Mouse (Mus musculus) T-helper 2 cell (primary cell): ENCODE measurements around the gene Gm17720.

Experiments used
- in situ Hi-C: fragments of 300-600 bp; cut with MboI, MseI; formaldehyde crosslinking; loops from one replicate; pipeline ENCODE4 v1.15.1; 2025; ENCODE audit warnings: high pct_unique_total_duplicates

Gene Gm17720

DNA sequence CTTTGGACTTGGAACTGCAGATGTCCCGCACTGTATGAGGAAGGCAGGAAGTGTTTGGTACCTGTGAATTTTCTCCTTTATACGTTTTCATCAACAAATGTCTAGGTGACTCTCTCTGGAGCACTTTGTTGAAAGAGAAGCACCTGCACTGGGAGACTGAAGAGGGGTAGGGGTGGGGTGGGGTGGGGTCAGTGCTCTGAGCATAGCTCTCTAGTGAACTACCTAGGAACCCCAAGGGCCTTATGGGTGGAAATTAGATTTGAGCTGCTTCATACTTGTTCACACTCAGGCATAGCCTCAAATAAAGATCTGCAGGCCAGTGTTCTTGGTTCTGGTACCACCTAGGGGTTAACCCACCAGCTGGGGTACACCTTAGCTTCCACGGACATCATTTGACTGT, at the start of gene Gm17720:
Gene Gm17720 (minus strand): TSS at position 101 of the 400 bp plus-strand sequence.
- in situ Hi-C loops, result no loop called here

DNA sequence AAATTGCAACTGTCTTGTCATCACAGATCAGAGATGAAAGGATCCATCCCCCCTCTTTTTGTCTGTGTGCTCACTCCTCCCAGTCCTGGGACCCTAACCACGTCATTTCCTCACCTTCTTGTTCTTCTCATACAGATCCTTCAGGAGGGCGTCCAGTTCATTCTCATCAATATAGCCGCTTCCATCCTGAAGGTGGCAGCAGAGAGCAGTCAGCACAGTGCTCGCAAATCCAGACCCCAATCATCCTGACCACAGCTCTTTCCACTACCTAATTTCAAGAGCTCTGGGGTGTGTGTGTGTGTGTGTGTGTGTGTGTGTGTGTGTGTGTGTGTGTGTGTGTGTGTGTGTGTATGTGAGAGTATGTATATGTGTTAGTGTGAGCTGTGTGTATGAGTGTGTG, 43.0 kb upstream of the Gm17720 start:
- in situ Hi-C loops, result loop anchor here (25.0 kb wide), 1 partner anchor 342 kb away; no protein-coding TSS in a partner anchor

DNA sequence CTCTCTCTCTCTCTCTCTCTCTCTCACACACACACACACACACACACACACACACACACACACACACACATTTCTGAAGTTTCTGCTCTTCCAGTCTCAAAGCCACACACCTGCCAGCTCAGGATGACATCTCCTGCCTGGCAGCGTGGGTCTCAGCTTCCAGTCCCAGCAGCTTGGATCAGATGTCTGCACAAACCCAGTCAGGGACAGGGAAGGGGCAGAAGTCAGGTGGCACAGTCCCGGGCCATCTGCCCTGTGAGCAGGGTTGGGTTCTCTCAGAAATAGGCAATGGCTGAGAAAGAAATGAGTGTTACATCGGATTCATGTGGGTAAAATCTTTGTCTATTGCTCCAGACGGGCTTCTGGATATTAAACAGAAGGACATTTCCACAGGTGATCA, 38.2 kb upstream of the Gm17720 start:
- in situ Hi-C loops, result loop anchor here (25.0 kb wide), 1 partner anchor 347 kb away; no protein-coding TSS in a partner anchor

DNA sequence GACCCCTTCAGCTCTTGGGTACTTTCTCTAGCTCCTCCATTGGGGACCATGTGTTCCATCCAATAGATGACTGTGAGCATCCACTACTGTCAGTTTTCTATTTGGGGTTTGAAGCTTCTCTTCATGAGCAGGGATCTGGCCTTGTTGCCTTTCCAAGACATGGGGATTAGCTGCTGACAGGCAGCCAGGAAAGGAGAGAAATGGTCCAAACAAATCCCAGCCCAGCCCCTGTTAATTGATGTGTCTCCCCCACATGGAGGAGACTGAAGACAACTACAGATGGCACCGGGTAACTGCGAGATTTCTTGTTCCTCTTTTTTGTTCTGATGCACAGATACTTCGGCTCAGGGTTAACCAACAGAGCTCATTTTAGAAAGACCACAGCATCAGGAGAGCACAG, 37.6 kb upstream of the Gm17720 start:
- in situ Hi-C loops, result loop anchor here (25.0 kb wide), 1 partner anchor 347 kb away; no protein-coding TSS in a partner anchor

DNA sequence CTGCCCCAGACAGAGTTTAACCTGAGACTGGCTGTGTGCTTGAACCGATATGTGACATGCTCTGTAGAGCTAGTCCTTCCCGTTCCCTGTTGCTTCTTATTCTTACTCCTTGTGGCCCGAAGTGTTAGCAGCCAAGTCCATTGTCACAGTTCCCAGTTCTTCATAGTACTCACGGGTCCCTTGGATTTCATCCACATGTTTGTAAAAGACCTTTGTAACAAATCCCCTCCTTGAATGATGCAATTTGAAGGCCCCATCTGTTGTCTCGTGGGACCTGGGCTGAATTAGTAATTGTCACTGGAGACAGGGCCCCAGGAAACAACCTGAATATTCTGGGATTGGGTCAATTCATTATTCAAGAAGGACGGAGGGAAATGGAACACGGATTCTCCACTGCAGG, 33.0 kb upstream of the Gm17720 start:
- in situ Hi-C loops, result loop anchor here (25.0 kb wide), 1 partner anchor 352 kb away; no protein-coding TSS in a partner anchor

DNA sequence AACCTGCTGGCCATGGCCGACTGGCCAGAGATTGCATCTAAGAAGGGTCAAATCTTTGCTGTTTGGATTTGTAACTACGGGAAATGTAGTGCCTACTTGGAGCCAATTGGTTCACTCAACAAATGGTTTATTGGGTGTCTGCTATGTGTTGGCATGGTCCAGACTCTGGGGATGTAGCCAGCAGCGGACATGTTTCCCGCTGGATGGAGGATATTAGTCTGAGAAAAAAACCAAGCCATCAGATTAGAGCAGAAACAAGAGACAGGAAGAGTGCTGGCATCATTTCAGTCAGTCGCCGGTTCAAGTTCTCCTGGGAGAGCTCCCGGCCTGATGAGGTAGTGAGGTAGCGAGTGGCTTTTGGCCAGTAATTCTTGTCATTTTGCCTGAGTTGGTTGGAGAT, 31.7 kb upstream of the Gm17720 start:
- in situ Hi-C loops, result loop anchor here (25.0 kb wide), 1 partner anchor 353 kb away; no protein-coding TSS in a partner anchor

DNA sequence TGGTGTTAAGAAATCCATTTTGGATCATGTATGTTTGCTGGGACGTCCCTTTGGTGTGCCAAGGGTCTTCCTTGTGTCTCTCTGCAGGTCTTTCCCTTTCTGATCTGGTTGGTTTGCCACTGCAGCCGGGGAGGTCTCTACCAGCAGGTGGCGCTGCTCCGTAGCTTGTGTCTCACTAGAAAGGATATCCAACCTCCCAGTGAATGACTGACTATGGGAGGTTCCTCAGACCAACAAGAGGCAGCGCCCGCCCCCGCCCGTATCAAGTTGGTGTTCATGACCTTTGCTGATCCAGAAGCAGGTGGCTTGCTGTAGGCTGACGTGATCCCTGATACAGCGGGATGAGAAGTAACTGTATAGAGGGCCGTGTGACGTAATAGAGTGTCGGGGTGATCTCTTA, 28.0 kb upstream of the Gm17720 start:
- in situ Hi-C loops, result loop anchor here (25.0 kb wide), 1 partner anchor 357 kb away; no protein-coding TSS in a partner anchor

DNA sequence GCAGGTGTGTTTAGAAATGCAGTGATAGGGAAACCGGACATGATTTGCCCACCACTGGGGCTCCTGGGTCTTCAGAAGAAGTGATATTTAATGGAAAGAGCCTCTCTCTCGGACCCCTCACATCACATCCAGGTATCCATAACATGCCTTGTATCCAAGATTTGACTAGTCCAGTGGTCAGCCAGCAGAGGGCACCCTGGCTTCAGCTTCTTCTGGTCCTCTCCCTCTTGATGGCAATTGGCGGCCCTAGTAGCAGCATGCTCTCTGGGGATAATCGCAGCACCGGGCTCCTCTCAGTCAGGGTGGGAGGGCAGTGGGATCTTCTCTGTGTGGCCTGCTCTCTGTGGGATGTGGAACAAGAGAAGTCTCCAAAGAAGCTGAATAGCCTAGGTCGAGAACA, 17.2 kb upstream of the Gm17720 start:
- in situ Hi-C loops, result no loop called here

DNA sequence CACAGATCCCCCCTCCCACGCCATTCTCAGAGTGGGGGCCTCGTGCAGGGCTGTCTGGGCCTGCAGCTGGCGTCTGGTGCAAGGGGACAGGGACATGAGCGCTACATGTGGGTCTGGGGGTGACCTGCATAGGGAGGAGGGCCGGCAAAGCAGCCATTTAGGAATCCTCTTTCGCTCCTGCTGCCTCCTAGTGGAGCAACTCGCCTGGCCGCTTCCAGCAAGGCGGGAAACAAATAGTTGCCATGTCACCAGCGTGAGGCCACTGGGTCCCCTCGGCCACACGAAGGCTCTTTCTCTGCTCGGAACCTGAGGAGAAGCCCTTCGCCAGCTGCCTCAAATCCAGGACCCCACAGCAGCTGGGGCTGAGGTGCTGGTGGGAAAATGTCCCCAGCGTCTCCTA, 877 bp downstream of the Gm17720 start:
- in situ Hi-C loops, result no loop called here

DNA sequence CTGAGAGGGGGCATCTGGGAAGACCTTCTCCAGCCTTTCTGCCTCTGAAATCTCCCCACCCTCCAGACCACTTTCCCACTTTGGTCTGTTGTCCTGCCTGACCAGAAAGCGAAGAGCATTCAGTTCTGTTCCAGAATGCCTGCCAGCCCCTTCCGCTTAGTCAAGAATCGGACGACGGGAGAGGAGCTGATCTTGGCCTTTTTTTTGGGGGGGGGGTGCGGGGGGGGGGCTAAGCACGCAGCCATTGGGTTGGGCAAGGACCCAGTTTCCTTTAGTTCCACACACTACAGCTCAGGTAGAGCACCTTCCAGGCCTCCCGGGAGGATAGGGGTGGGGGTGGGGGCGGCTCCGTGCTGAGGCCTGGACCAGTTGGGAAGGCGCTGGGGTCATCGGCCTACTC, 1.6 kb downstream of the Gm17720 start, which contains the start of gene Gm21964:
Gene Gm21964 (plus strand): TSS at position 301 of the 400 bp plus-strand sequence.
- in situ Hi-C loops, result no loop called here

DNA sequence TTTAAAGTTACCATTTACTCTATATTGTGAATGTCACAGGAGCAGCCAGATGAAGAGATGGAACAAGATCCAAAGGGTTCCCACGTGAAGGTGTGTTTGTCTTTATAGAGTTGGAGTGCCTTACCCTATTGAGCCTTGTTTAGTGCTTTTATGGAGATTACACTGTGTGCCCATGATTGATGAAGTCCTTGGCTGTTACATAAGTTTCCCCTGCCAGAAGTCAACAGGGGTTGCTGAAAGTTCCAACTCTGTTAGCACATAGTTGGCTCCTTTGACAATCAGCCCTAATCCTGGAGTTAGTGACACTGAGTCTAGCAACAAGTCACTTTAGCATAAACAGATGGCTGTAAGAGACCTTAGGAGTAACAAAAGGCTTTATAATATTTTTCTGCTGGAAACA, 10.7 kb downstream of the Gm17720 start:
- in situ Hi-C loops, result no loop called here

DNA sequence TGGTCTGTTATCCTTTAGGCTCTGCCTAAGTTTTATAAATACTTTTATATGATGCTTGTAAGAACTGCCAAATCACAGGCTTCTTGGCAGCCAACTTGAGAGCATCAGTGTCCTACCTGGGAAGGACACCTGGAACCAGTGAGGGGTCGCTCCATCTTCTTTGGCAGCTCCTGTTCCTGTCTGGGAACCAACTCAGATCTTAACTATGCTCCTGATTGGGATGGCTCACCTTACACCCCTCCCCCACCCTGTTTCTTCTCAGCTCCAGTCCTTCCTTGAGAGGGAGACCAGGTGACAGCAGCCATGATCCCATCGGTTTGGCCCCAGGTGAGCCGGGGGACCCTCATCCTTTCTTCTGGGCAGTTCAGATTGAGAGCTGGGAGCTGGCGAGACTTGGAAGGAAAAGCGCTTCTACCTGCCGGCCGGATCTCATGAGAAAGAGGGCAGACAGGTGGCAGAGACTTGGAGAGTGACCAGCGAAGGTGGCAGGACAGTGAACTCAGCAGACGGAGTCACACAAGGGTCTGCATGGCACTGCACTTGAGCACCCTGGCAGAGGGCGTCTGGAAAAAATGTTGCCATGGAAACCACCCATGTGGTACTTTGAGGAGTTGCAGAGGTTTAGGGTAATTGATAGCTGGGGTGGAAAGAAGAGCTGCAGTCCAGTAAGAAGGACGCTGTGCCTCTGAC, 20.0 kb downstream of the Gm17720 start:
- in situ Hi-C loops, result no loop called here

DNA sequence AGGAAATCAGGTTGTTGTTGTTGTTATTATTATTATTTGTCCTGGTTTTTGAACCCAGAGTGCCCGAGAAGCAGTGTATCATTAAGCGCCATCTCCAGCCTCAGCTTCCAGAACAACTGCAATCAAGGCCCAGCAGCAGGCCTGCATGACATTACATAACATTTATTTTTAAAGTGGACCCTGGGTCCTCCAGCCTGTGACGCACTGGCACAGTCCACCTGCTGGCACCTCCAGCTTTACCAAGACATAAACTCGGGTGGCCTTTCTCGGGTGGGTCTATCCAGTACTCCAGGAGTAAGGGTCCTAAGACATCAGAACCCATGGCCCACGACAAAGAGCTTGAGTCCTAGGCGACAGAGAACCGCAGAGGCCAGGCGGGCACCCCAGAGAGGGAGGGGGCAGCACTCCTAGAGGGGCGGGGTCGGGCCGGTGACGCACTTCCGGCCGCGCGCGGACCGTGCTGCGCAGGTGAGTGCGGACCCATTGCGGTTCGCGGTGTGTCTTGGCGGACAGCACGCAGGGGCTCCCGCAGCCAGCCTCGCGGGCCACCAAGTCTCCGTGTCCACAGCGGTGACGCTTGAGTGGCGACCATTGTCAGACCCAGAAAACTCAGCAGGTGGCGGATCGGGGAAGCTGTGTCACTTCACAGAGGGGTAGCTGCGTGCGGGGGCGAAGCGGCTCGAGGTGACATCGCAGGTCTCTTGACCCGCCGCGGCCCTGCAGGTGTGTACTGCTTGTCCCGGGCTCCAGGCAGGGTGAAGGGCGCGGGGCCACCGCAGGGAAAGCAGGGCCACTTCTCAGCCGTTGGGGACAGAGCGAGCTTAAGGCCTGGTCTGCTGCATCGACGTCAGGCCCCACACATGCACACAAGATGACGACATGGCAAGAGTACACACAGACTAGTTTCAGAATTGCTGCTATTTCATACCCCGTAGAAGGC, 23.0 kb downstream of the Gm17720 start, which contains the start of gene Zfp612:
Gene Zfp612 (plus strand): TSS at position 465 of the 940 bp plus-strand sequence.
- in situ Hi-C loops, result no loop called here

DNA sequence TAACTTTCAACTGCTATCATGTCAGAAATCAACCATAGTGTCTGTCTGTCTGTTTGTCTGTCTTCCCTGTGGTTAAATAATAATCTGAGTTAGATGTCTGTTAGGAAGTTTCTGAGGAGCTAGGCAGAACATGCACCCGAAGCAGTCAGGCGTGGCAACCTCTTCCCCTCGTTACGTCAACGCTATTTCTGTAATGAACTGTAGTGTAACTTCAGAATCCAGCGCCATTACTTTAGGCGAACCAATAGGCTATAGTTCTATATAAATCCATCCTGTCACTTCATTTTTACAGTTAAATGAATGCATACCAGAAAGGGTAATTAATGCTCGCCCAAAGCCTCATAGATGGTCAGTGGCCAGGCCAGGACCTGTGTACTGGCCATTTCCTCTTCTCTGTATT, 28.1 kb downstream of the Gm17720 start:
- in situ Hi-C loops, result no loop called here

DNA sequence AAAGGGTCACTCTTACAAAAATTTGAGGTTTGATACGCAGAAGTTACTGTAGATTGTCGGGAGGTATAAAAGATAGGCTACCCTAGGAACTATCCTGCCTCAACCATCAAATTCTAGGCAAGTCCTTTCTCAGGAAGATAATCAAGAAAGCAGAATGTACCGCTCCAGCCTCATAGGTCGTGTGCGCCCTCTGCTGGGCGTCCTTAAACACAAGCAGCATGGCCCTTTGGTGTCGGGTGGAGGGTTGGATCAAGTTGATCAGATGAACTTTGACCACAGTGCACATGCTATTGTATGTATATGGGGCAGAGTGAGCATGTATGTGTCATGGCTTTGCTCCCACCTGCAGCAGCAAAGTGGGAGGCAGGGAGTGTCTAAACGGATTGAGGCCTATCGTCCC, 31.0 kb downstream of the Gm17720 start:
- in situ Hi-C loops, result no loop called here

DNA sequence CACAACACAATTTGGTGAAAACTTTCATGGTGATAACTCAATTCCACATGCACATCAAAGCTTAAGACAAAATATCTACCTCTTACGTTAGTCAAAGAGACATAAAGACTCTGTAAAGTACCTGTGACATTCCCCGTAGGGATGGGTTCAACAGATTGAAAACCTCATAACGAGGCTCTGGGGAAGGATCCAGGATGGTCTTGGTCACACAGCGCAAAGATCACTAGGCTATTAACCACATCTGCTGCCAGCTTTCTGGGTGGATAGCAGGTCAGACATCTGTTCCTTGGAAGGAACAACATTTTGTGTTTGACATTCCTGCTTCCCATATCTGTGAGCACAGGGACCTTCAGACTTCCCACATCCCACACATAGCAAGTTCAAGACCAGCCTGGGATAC, 32.8 kb downstream of the Gm17720 start:
- in situ Hi-C loops, result no loop called here

DNA sequence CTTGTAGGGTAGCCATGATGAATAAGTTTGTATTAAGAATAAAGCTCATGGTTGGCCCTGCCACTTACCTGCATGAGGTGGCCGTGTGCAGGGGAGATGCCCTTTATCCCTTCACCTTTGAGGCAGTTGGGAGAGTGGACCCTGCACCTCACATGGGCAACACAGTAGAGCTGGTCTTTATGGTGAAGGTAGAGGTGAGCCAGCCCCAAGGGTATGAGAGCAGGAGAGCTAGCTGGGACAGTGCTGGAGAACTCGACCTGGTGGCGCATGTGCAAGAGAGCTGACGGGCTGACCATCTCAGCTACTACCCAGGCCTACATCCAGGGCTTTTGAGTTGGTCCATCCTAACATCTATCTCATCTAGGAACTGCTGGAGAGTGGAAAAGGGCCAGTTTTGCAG, 36.9 kb downstream of the Gm17720 start:
- in situ Hi-C loops, result no loop called here

DNA sequence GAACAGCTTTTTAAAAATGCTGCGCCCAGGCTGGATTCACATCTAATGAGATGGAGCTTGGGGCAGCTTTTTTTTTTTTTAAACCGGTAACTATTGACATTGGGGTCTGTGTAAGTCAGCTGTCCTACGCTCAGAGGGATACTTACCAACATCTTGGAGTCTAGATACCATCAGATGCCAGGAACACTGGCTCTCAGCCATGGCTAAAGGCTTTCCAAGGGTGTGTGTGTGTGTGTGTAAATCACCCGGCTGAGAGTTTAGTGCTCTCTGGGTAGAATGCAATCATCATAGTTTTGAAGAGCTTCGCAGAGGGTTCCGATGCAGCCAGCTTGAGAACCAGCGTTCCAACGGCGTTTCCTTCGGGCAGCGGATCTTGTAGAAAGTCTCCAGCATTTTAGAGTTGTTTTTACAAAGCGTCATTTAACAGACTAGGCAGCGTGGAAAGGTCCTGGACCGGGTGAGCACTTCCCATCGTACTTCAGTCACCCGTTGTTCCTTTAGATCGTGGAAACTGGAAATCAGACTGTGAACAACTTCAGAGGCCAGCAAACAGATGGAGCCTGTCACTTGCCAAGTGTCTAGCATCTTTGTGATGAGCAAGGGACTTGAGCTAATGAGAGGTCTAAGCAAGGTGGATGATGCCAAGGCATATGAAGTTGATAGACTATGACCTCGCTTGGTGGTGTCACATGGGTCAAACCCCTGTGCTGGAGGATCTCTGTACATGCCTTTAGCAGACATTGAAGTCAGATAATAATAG, 37.8 kb downstream of the Gm17720 start:
- in situ Hi-C loops, result no loop called here

DNA sequence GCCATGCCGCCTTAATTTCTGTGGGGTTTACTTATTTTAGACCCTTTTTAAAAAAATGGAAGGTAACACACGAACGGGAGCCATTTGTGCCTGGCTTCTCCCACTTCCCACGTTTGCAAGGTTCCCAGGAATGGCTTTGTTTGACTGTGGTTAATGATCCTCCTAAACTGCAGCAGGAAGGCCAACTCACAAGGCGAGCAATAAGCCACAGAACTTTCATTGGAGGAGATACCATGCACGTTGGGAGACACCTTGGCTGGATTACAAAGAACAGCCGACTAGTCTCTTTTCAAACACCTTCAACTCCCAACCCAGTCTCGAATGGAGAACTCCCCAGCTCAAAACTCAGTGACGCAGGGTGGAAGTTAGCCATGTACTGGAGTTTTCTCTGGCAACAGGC, 38.4 kb downstream of the Gm17720 start:
- in situ Hi-C loops, result no loop called here

DNA sequence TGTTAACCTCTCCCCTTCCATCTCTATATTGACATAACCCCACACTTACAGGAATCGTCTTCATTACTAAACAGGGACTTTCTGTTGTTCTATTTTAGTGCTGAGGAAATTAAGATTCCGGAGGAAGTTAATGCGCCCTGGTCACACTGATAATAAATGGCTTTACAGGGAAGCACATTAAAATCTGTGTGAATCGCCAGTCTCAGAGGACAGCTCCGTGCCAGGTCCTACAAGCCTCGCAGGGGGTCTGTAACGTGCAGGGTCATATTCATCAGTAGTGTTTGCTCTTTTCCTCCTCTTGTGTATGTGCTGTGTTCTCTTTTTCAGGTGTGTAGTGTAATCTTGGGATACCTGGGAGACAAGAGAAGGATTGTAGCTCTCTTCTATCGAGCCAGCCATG, 44.3 kb downstream of the Gm17720 start:
- in situ Hi-C loops, result no loop called here

DNA sequence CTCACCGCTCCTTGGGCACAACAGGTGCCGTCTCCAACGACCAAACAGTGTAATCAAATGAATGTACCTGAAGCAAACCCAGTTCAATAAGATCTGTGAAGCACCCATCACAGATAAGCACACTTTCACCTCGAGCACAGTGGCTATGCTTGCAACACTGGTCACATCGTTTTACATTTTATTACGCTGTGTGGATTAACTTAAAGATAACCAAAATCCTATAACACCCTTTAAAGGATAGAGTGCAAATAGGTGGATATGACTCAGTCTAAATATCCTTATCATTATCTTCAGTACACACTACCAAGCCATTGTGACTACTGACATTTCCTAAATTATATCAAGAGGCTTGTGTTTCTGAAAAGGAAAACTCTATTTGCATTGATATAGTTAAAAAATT, 51.3 kb downstream of the Gm17720 start:
- in situ Hi-C loops, result no loop called here

DNA sequence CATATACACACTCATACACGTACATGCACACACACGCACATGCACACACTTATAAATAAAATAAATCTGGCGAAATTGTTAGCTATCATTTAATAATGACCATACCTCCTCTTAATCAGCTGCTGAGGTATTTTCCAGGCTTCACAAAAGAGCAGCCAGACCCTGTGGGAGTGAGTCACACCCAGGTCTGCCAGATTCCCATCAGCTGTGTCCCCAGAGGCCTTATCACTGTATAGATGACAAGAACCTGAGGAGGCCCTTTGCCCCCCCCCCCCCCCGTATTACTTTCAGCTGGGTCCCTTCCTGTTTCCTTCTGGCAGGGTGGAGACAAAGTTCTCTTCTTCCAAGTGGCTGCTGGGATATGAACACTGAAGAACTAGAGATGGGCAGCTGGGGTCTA, 62.0 kb downstream of the Gm17720 start:
- in situ Hi-C loops, result no loop called here
